Mouse (Mus musculus): Measurements from ENCODE around the gene Srpk3. TPM values are rescaled to one million over a fixed set of nuclear protein-coding genes. Genes with fewer than 3 reads are reported as not detected.
"Not testable (repeated sequence)": the region's sequence is repeated elsewhere in the genome, so short reads cannot be mapped to it uniquely, and the experiment has no call there.

The Srpk3 gene
- total RNA-seq (2021), result 10 to 100 TPM; 49.2 to 50.9 TPM

GRCm38 (mm10) chrX:73774168-73774760 lies at the start of gene Srpk3:
Gene Srpk3, plus strand, starts transcription at chrX:73774405.
- peak; percentile 63 for DNase-seq

- no peak for DNase-seq
These were observed 43.3 kb upstream of the Srpk3 start for GRCm38 (mm10) chrX:73730908-73731307.

DNA sequence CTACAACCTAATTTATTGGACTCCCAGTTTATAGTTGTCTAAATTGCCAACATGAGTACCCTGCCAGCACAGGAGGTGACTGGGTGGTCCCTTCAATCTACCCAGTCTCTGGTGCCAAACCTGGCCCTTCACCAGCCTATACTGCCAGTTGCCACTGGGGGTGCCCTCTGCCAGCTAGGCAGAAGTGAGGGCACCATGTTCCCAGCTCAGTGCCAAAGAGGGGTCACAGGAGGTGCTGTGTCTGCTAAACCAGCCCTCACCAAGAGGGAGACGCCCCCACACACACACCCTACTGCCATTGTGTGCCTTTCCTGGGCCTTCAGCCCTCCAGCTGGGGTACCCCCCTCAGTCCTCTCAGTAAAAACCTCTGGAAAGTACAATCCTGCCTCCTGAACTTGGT lies 36.0 kb upstream of the Srpk3 start:
- DNase-seq, result no peak

DNA sequence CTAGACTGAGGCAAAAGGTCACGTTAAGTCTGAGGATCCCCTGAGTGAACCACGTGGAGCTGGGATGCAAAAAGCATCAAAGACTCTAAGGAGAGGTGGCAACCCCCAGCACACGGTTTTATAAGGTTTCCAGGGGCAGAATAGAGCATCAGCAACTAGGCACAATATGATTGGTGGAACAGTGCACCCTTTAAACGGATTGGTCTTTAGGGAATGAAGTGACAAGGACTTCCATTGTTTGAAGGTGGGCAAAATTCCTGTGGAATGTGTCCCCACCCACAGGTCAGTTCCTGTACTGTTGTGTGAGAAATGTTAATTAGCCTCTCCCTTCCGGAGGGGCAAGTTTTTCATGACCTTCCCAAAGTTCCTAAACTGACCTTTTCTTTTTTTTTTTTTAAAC lies 35.1 kb upstream of the Srpk3 start:
- DNase-seq, result no peak

- DNase-seq, result not testable (repeated sequence)
These were observed 34.4 kb upstream of the Srpk3 start for GRCm38 (mm10) chrX:73739841-73740240.

DNA sequence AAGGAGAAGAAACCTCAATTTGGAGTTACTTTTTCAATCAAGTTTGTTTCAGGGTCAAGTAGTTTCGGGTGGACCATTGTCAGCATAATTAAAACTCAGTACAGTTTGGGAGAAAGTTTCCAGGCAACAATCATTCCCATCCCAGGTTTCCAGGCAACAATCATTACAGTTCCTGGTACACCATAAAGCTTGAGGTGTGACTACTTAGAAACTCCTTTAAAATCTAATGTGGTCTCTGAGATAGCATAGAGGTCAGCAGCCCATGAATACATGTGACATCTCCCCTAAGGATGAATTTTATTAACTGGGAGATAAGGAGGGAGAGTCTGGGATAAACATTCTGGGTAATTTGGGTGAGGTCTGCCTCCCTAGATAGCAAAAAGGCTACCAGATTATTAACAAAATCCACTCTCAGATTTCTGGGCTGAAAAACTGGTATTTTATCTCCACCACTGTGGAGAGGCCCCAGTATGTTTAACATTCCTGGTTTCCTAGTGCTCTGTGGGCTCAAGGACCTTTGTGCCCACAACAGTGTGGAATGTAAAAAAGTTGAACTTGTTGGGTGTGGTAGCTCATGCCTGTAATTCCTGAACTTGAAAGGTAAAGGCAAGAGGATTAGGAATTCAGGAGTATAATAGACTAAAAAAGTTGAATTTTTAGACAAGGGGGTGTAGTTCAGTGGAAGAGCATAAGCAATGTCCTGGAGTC lies 29.3 kb upstream of the Srpk3 start:
- DNase-seq, result no peak

- DNase-seq, result no peak
These were observed 25.2 kb upstream of the Srpk3 start for GRCm38 (mm10) chrX:73748977-73749376.

DNA sequence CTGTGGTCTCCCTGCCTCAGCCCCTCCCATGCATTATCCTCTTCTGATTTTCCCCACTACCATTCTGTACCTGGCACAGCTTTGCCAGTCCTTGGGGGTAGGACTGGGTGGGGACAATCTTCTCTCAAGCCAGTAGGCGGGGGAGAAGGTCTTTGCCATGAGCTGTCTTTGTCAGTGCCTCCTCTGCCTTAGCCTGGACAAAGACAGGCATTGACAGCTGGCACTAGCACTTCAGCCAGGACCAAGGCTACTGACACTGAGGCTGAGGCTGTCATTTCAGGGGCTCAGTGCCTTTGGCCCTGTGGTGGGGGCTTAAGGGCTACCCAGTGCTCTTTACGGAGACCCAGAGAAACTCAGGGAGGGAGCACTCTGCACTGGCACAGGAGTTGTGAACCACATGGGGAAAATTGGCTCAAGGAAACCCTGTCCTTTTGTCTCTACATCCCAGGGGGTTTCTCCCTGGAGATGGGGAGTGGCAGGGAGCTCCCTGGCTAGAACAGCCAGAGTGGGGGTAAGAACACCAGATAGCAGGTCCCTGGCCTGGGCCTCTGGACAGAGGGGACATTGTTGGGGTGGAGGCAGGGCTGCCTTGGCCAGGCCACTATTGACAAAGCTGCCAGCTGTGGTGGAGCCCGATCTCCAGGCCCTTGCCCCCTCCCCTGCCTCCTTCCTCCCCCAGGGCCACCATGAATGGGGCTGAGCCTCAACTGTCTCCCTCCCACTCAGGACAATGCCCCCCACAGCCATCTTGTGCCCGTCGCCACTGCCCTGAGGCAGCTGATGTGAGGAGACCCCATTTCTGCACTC lies 17.7 kb upstream of the Srpk3 start, which contains the start of gene Plxnb3:
TSS of gene Plxnb3 (plus strand) at position 757 of the 807 bp plus-strand sequence.
- no peak for DNase-seq

DNA sequence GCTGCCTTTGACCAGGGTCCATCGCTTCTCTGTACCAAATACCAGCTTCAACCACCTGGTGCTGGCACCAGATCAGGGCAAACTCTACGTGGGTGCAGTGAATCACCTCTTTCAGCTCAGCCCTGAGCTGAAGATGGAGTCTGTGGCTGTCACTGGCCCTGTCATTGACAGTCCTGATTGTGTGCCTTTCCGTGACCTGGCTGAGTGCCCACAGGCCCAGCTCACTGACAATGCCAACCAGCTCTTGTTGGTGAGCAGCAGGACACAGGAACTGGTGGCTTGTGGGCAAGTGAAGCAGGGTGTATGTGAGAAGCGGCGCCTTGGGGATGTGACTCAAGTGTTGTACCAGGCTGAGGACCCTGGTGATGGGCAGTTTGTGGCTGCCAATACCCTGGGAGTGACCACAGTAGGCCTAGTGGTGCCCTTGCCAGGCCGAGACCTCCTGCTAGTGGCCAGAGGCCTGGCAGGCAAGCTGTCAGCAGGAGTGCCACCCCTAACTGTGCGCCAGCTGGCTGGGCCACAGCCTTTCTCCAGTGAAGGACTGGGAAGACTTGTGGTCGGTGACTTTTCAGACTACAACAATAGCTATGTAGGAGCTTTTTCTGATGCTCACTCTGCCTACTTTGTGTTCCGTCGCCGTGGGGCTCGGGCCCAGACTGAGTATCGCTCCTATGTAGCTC lies 15.5 kb upstream of the Srpk3 start:
- DNase-seq, result peak; percentile 31

DNA sequence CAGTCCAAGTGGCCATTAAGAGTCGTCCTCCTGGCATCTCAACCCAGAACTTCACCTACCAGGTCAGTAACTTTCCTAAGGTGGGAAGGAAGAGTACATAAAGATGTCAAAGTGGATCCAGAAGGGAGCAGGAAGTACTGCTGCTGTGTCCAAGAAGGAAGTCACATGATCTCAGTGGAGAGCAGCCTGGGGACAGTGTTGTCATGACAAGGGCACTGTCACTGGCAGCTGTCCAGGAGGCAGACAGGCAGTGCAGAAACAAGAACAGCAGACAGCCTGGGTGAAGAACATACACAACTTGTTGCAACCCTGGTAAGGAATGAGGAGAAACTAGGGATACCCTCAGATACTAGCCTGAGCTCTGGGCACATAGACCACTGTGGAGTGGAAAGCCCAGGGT lies 8.9 kb upstream of the Srpk3 start:
- peak; percentile 73 for DNase-seq

GRCm38 (mm10) chrX:73767267-73767666 lies 6.9 kb upstream of the Srpk3 start:
- DNase-seq, result peak; percentile 42

DNA sequence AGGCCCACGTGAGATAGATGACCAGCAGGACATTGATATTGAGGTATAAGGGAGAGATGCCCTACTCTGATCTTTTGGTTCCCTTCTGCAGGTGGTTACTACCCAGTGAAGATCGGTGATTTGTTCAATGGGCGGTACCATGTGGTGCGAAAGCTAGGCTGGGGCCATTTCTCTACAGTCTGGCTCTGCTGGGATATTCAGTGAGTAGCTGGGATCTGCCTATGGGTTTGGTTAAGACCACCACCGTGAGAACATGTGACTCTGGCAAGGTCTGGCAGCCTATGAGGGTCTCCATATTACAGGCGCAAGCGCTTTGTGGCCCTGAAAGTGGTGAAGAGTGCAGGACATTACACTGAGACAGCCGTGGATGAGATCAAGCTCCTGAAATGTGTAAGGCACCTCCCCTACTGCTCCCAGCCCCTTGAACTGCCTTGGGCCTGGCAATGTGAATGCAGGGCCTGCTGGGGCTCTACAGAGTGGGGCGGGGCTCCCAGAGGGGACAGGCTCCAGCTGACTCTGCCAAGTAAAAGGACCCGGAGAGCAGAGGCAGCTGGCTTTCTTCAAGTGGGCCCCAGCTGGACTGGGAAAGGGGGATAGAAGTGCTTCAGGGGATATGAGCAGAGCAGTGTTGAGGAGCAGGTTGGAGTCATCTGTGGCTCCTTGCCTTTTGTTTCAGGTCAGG lies 738 bp downstream of the Srpk3 start:
- DNase-seq, result peak; percentile 62

DNA sequence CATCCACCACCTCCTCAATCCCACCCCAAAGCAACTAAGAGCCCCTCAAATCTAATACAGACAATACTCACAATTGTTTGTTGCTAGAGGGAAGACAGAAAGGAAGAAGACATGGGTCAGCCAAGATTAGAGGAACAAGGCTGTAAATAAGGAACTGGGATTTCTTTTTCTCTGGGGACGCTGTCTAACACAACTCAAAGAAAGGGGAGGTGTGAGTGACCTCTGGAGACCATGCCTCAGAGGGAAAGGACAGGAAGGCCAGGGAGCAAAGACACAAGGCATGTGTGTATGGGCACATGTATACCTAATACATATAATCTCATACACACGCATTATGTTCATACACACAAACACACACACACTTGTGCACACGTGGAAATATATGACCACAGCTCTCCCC lies 8.0 kb downstream of the Srpk3 start:
- DNase-seq, result no peak

DNA sequence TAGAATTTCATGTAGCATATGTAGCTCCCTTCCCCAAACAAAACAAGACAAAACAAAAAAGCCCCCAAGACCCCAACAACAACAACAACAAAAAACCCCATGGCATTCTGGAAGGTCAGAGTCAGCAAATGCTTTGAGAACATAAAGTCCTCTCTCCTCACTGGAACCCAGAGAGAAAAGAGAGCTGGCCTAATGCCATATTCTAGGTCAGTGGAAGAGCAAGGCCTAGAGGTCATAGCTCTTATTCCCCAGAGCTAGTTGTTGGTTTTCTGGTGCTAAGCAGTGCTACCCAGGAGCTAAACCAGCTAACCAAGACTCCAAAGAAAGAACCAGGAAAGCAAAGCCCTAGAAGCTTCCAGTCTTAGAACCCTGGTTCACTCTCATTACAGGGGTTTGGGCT lies 11.5 kb downstream of the Srpk3 start:
- no peak for DNase-seq

- peak; percentile 93 for DNase-seq
These were observed 12.4 kb downstream of the Srpk3 start, which contains the start of the genes Idh3g and Ssr4 for GRCm38 (mm10) chrX:73786364-73787224. Gene Idh3g, minus strand, starts transcription at chrX:73786897. Gene Ssr4, plus strand, starts transcription at chrX:73787028.

- DNase-seq, result no peak
These were observed 13.0 kb downstream of the Srpk3 start for GRCm38 (mm10) chrX:73787225-73787558.

- peak; percentile 3 for DNase-seq
These were observed 14.3 kb downstream of the Srpk3 start for GRCm38 (mm10) chrX:73788501-73788900.

DNA sequence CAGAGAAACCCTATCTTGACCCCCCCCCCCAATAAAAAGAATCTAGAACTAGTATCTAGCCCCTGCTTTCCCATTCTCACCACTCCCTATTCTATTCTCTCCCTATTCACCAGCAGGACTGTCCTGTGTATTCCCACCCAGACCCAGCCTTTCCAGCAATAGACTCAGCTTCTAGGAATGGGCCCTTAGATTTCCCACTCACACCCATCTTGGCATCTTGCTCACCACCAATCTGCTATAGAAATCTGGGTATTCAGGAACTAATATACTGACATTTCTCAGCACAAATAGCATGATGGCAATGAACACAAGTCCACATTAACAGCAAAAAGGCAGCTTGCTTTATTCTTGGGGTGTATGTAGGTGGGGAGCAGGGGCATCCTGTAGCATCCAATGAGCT lies 18.8 kb downstream of the Srpk3 start:
- DNase-seq, result no peak

GRCm38 (mm10) chrX:73793505-73793904 lies 19.3 kb downstream of the Srpk3 start:
- peak; percentile 2 for DNase-seq

DNA sequence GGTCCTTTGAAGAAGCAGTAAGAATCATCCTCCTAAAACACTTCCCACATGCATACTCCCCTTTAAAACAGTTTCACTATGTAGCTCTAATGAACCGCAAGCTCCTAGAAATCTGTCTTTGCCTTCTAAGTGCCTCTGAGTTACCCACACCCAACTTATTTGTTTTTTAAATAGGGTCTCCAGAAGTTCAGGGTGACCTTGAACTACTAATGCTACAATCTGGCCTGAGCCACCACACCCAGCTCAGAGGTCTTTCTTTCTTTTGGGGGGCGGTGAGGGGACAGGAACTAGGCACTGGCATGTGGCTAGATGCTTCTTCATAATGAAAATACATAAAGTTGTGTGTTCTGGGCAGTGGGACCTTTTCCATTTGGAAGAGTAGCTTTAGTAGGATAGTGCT lies 23.3 kb downstream of the Srpk3 start:
- no peak for DNase-seq

GRCm38 (mm10) chrX:73798502-73798901 lies 24.3 kb downstream of the Srpk3 start:
- DNase-seq, result peak; percentile 83

Data from heart, postnatal 4 days (tissue).